Mouse (Mus musculus): ENCODE results near the gene Chd1l. TPM values are rescaled to one million over a fixed set of nuclear protein-coding genes. Genes with fewer than 3 reads are reported as not detected.

Chd1l gene
- polyA plus RNA-seq (2015; fragmentation: Nextera tagmentation; extraction: Ambion mirVana) = 6.0 and 6.8 TPM in 2 replicates

DNA sequence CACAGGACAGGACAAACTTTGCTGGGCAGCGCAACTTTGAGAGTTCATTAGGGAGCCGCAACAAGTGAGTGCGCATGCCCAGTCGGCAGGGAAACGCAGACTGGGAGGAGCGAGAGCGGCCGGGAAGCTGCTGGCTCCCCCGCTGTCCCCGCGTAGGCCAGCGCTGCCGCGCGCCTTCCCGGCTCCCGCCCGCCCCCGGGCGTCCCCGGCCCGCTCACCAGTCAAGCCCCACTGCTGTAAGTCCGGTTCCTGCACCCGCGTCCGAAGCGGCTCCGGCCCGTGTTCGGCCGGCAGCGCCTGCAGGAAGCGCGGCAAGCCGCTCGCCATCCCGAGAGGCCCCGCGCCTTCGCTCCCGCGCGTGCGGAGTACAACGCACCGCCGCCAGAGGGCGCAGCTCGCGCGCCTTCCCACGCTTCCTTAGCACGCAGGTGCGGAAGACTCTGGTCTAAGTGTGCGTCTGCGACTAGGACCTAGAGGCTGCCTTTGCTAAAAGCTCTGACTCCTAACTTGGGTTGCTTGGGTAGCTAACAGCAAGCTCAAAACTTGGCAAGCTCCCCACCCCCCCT lies at the start of gene Chd1l:
Gene Chd1l, minus strand, starts transcription at position 359 of the 566 bp plus-strand sequence.
- ATAC-seq = peak; percentile 98
- WGBS = under 1% methylated on average over 51 of the region's 56 CpGs
- peak within 1 kb of the TSS; percentile 88 for H3K9ac ChIP-seq (replicated peaks; ENCODE audit: low read depth, low read length)

DNA sequence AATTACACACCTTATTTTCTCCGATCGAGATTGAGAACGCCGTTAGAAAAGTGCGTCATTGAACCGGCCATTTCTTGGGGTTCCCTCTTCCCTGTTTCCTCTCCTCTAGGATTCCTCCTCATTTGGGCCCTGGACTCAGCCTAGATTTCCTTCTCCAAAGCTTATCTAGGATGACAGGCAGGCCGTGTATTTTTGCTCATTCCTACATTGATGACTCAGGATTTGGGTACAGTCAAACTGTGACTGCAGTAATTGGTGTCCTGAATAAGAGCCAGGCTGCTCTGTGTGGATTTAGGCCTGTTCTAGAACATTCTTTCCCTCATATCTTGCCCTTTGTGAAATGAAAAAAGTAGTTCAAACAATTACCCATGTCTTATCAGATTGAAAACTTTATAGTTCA lies 49.7 kb upstream of the Chd1l start:
- Histone ChIP-seq H3K9ac (replicated peaks; ENCODE audit: low read depth, low read length) (no peak overlapping the region), H3K27me3 (replicated peaks; ENCODE audit: control insufficient read depth, insufficient read depth, low read length) (no peaks in the 10 kb centered on the region), H3K4me1 (replicated peaks; ENCODE audit: control insufficient read depth, insufficient read depth, low read length) (peaks cover 17% of the 10 kb centered on the region), H3K4me3 (replicated peaks; ENCODE audit: low read length) (no peak overlapping the region), H3K9me3 (ENCODE audit: control insufficient read depth, low read length) (no peaks in the 10 kb centered on the region), H3K27ac (ENCODE audit: low read length) (no peak overlapping the region), H3K4me2 (ENCODE audit: low read length) (no peak overlapping the region), H3K36me3 (ENCODE audit: control insufficient read depth, insufficient read depth) (0 out of 2 replicates have a peak, but pooled peaks cover 4% of the 10 kb centered on the region)
- 92% methylated on average over 7 of the region's 7 CpGs for WGBS
- no peak for ATAC-seq

More for the DNA sequence above, at the start of gene Chd1l:
- peaks cover 4% of the 10 kb centered on the region for H3K4me1 ChIP-seq (replicated peaks; ENCODE audit: control insufficient read depth, insufficient read depth, low read length)
- H3K27ac ChIP-seq (ENCODE audit: low read length) = peak within 1 kb of the TSS; percentile 79
- peak within 1 kb of the TSS; percentile 50 for H3K4me2 ChIP-seq (ENCODE audit: low read length)
- peak within 1 kb of the TSS; percentile 69 for H3K4me3 ChIP-seq (replicated peaks; ENCODE audit: low read length)
- no peaks in the 10 kb centered on the region; the same call in 1 of the 2 replicates for H3K27me3 ChIP-seq (replicated peaks; ENCODE audit: control insufficient read depth, insufficient read depth, low read length)
- H3K36me3 ChIP-seq (ENCODE audit: control insufficient read depth, insufficient read depth) = no peaks in the 10 kb centered on the region
- H3K9me3 ChIP-seq (ENCODE audit: control insufficient read depth, low read length) = no peaks in the 10 kb centered on the region

DNA sequence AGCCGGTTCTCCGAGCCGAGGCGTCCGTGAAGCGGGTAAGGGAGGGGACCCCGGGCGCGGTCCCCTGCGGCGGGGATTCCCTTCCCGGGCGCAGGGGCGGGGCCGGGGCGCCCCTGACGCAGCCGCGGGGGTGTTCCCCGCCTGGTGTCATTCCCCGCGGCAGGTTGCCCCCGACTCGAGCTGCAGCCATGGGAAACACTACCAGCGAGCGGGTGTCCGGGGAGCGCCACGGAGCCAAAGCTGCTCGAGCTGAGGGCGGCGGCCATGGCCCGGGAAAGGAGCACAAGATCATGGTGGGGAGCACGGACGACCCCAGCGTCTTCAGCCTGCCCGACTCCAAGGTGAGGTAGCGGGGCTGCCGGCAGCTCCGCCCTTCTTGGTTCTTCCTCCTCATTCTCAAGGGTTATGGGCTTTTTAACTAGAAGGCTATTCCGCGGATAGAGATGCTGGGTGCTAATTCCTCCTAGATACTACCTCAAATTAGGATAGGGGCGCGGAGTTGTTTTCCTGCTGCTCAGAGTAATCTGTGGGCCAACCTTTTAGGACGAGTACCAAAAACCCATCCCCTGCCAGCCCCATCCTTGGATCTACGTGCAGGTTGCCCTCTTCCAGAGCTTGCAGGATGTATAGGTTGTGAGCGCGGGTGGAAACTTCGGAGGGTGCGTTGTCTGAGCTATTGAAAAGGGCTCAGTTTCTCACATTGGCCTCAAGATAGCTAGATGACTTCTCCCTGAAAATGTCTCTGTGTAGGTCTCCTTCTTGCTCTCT lies 48.6 kb upstream of the Chd1l start:
- H3K4me3 ChIP-seq (replicated peaks; ENCODE audit: low read length) = peak overlapping the region; percentile 79
- no peaks in the 10 kb centered on the region for H3K9me3 ChIP-seq (ENCODE audit: control insufficient read depth, low read length)
- H3K9ac ChIP-seq (replicated peaks; ENCODE audit: low read depth, low read length) = peak overlapping the region; percentile 73
- H3K27me3 ChIP-seq (replicated peaks; ENCODE audit: control insufficient read depth, insufficient read depth, low read length) = no peaks in the 10 kb centered on the region
- peak overlapping the region; percentile 25; the same call in 1 of the 2 replicates for H3K27ac ChIP-seq (ENCODE audit: low read length)
- peak; percentile 80; the same call in 1 of the 2 replicates for ATAC-seq
- H3K4me1 ChIP-seq (replicated peaks; ENCODE audit: control insufficient read depth, insufficient read depth, low read length) = peaks cover 17% of the 10 kb centered on the region
- peak overlapping the region; percentile 79 for H3K4me2 ChIP-seq (ENCODE audit: low read length)
- WGBS = under 1% methylated on average over 49 of the region's 50 CpGs
- no peaks in the 10 kb centered on the region for H3K36me3 ChIP-seq (ENCODE audit: control insufficient read depth, insufficient read depth)

DNA sequence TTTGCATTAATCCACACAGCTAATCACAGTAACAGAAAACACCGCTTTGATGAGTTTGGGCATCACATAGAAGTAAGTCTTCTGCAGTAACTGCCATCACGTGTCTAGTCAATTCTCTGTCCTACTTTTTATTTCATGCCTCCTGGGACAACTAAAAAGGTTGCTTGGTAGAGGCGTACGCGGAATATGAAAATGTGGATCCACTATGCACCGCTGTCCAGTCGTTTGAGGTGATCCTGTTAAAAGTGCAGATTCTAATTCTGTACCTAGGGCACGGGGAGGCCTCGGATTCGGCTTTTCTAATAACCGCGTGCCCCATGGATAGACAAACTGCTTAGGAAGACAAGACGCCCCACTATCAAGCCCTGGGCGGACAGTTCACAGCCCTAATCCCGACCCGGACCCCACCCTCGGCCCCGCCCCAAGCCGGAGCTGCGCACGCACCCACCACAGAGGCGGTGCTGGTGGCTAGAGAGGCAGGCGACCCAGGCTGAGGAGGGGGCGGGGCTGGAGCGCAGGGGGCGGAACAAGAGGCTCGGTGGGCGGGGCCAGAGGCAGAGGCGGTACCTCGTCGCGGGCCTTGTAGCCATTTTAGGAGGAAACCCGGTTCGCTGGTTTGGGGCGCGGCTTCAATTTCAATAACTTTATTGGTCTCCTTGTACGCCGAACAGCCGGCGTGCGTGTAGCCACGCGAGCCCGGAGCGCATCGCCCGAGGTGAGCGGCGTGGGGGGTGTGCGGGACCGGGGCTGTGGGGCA lies 47.8 kb upstream of the Chd1l start, which contains the start of gene Prkab2:
Gene Prkab2, plus strand, starts transcription at position 539 of the 757 bp plus-strand sequence.
- no peaks in the 10 kb centered on the region for H3K9me3 ChIP-seq (ENCODE audit: control insufficient read depth, low read length)
- peak within 1 kb of the TSS; percentile 79 for H3K4me3 ChIP-seq (replicated peaks; ENCODE audit: low read length)
- peaks cover 17% of the 10 kb centered on the region for H3K4me1 ChIP-seq (replicated peaks; ENCODE audit: control insufficient read depth, insufficient read depth, low read length)
- peak; percentile 95 for ATAC-seq
- H3K4me2 ChIP-seq (ENCODE audit: low read length) = peak within 1 kb of the TSS; percentile 79
- WGBS = 3% methylated on average over 48 of the region's 51 CpGs
- H3K9ac ChIP-seq (replicated peaks; ENCODE audit: low read depth, low read length) = peak within 1 kb of the TSS; percentile 73
- H3K27me3 ChIP-seq (replicated peaks; ENCODE audit: control insufficient read depth, insufficient read depth, low read length) = no peaks in the 10 kb centered on the region
- peak within 1 kb of the TSS; percentile 25; the same call in 1 of the 2 replicates for H3K27ac ChIP-seq (ENCODE audit: low read length)
- H3K36me3 ChIP-seq (ENCODE audit: control insufficient read depth, insufficient read depth) = no peaks in the 10 kb centered on the region

DNA sequence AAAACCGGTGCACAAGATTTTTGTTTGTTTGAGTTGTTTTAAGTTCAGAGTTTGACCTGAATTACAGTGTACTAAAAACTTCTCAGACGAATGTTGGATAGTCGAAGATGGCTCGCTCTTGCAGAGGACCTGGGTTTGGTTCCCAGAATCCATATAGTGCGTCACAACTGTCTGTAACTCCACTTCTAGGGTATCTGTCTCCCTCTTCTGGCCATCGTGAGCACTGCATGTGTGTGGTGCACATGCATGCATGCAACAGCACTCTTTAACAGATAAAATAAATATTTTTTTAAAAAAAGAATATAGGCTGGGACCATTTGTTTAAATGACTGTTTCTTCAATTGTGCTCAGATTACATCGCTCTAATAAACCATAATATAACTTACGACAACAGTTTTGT lies 44.9 kb upstream of the Chd1l start:
- H3K9ac ChIP-seq (replicated peaks; ENCODE audit: low read depth, low read length) = no peak overlapping the region
- H3K27me3 ChIP-seq (replicated peaks; ENCODE audit: control insufficient read depth, insufficient read depth, low read length) = no peaks in the 10 kb centered on the region
- no peak overlapping the region for H3K27ac ChIP-seq (ENCODE audit: low read length)
- no peaks in the 10 kb centered on the region for H3K9me3 ChIP-seq (ENCODE audit: control insufficient read depth, low read length)
- WGBS = 83% methylated on average over 8 of the region's 8 CpGs
- H3K4me3 ChIP-seq (replicated peaks; ENCODE audit: low read length) = no peak overlapping the region
- ATAC-seq = no peak
- no peaks in the 10 kb centered on the region for H3K36me3 ChIP-seq (ENCODE audit: control insufficient read depth, insufficient read depth)
- peaks cover 15% of the 10 kb centered on the region for H3K4me1 ChIP-seq (replicated peaks; ENCODE audit: control insufficient read depth, insufficient read depth, low read length)
- H3K4me2 ChIP-seq (ENCODE audit: low read length) = no peak overlapping the region

DNA sequence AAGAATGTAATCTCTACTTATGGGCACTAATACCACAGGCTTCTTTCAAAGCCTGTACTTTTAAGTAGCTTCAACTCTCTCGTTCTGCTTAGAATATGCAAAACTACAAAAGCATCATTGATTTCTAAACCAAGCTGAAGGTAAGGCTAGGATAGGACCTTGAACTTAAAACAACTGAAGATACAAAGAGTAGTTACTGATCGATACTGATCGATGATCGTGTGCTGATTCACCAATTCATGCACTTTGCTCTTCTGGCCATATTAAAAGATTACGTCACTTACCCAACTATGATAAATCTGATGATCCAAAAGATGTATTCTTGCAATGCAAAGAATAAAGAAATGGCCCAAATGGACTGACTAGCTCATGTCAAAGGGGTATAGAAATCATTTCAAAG lies 43.8 kb upstream of the Chd1l start:
- H3K9ac ChIP-seq (replicated peaks; ENCODE audit: low read depth, low read length) = no peak overlapping the region
- no peak for ATAC-seq

DNA sequence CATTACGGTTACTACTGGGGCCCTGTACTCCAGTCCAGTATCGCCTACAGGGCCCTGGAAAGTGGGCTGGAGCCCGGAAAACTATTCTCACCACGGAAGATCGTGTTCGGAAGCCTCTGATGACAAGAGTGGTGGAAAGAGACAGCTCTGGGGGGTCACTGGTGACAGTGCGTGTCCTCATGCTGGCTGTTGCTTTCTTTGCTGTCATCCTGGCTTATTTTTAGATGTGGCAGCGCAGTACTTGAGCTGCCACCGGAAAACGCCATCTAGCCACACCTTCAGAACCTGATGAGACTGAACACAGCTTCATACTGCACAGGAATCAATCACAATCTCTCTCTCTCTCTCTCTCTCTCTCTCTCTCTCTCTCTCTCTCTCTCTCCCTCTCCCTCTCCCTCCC lies 41.6 kb upstream of the Chd1l start:
- Histone ChIP-seq H3K4me1 (replicated peaks; ENCODE audit: control insufficient read depth, insufficient read depth, low read length) (no peaks in the 10 kb centered on the region), H3K9me3 (ENCODE audit: control insufficient read depth, low read length) (no peaks in the 10 kb centered on the region), H3K9ac (replicated peaks; ENCODE audit: low read depth, low read length) (no peak overlapping the region), H3K27me3 (replicated peaks; ENCODE audit: control insufficient read depth, insufficient read depth, low read length) (no peaks in the 10 kb centered on the region), H3K27ac (ENCODE audit: low read length) (no peak overlapping the region), H3K4me3 (replicated peaks; ENCODE audit: low read length) (no peak overlapping the region), H3K36me3 (ENCODE audit: control insufficient read depth, insufficient read depth) (no peaks in the 10 kb centered on the region), H3K4me2 (ENCODE audit: low read length) (no peak overlapping the region)
- no peak for ATAC-seq
- WGBS = 88% methylated on average over 10 of the region's 10 CpGs

More for the DNA sequence above, 43.8 kb upstream of the Chd1l start:
- Histone ChIP-seq H3K4me2 (ENCODE audit: low read length) (no peak overlapping the region), H3K27me3 (replicated peaks; ENCODE audit: control insufficient read depth, insufficient read depth, low read length) (no peaks in the 10 kb centered on the region), H3K9me3 (ENCODE audit: control insufficient read depth, low read length) (no peaks in the 10 kb centered on the region), H3K36me3 (ENCODE audit: control insufficient read depth, insufficient read depth) (no peaks in the 10 kb centered on the region), H3K4me3 (replicated peaks; ENCODE audit: low read length) (no peak overlapping the region), H3K4me1 (replicated peaks; ENCODE audit: control insufficient read depth, insufficient read depth, low read length) (peaks cover 4% of the 10 kb centered on the region), H3K27ac (ENCODE audit: low read length) (no peak overlapping the region)
- 91% methylated on average over 5 of the region's 5 CpGs for WGBS

DNA sequence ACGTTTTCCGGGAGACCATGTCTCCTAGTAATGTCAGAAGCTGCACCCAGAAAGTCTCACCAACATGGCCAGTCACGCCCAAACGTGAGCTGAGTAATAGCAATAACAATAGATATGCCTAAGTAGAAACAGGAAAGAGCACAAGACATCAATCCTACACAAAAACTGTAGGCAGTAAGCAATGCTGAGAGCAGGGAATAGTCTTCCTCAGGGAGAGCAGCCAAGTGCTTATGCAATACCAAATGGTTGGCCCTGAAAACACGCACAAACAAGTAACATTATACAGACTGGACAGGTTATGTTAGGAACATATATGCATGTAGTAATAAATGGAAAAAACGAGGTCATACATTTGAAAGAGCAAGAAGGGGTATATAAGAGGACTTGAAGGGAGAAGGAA lies 39.5 kb upstream of the Chd1l start:
- no peaks in the 10 kb centered on the region for H3K27me3 ChIP-seq (replicated peaks; ENCODE audit: control insufficient read depth, insufficient read depth, low read length)
- H3K4me1 ChIP-seq (replicated peaks; ENCODE audit: control insufficient read depth, insufficient read depth, low read length) = no peaks in the 10 kb centered on the region
- H3K9ac ChIP-seq (replicated peaks; ENCODE audit: low read depth, low read length) = no peak overlapping the region
- no peaks in the 10 kb centered on the region for H3K36me3 ChIP-seq (ENCODE audit: control insufficient read depth, insufficient read depth)
- H3K4me2 ChIP-seq (ENCODE audit: low read length) = no peak overlapping the region
- whole genome bisulfite sequencing = 84% methylated on average over 6 of the region's 6 CpGs
- H3K27ac ChIP-seq (ENCODE audit: low read length) = no peak overlapping the region
- H3K4me3 ChIP-seq (replicated peaks; ENCODE audit: low read length) = no peak overlapping the region
- no peaks in the 10 kb centered on the region for H3K9me3 ChIP-seq (ENCODE audit: control insufficient read depth, low read length)
- ATAC-seq = no peak

DNA sequence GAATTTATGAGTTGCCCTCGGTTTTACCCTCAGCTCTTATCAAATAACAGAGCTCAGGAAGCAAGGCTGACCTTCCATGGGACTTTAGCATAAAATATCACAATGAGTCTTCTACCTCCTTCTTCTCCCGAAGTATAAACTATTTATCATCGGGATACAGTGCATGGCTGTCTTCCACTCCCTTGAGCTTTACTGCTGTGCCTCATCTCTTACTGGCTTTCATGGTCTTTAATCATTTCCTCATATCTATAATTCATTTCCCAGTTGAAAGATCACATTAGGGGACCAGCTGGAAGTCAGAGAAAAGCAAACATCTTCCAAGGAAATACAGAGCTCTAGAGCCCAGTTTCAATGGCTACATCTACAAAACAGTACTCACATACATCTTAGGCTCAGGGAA lies 39.0 kb upstream of the Chd1l start:
- no peak overlapping the region for H3K9ac ChIP-seq (replicated peaks; ENCODE audit: low read depth, low read length)
- no peaks in the 10 kb centered on the region for H3K9me3 ChIP-seq (ENCODE audit: control insufficient read depth, low read length)
- H3K27ac ChIP-seq (ENCODE audit: low read length) = no peak overlapping the region
- no peak overlapping the region for H3K4me3 ChIP-seq (replicated peaks; ENCODE audit: low read length)
- H3K27me3 ChIP-seq (replicated peaks; ENCODE audit: control insufficient read depth, insufficient read depth, low read length) = no peaks in the 10 kb centered on the region
- H3K4me2 ChIP-seq (ENCODE audit: low read length) = no peak overlapping the region
- WGBS = 87% methylated on average over 3 of the region's 3 CpGs
- H3K4me1 ChIP-seq (replicated peaks; ENCODE audit: control insufficient read depth, insufficient read depth, low read length) = no peaks in the 10 kb centered on the region
- H3K36me3 ChIP-seq (ENCODE audit: control insufficient read depth, insufficient read depth) = no peaks in the 10 kb centered on the region
- ATAC-seq = no peak

All from forebrain, embryonic 16.5 days (tissue).